Mouse (Mus musculus): Measurements from ENCODE around the gene Tram2.

Gene Tram2

DNA sequence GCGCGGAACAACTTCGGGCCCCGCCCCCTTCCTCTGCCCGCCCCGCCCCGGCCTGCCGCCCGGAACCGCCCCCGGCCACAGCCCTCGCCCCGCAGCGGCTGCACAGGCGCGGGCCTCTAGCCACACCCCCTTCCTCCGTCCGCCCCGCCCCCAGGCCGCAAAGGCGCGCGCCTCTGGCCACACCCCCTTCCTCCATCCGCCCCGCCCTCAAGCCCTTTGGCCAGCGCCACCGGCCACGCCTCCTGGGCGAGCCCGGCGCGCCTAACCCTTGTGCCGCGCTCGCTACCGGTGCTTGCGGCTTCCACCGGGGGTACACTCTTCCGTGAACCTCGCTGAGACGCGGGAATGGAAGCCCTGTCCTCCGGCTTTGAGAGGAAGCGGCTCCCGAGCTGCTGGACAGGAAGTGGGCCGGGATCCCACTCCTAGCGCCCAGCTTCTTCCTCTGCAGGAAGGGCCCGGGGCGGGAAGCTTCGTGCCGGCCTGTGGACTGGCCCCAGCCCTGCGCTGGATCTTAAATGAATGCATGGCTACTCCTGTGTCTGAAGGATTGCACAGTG is at the start of gene Tram2:
Gene Tram2, minus strand, starts transcription at position 13 of the 557 bp plus-strand sequence.
- in situ Hi-C loops (cut with MboI, MseI): no loop called here

DNA sequence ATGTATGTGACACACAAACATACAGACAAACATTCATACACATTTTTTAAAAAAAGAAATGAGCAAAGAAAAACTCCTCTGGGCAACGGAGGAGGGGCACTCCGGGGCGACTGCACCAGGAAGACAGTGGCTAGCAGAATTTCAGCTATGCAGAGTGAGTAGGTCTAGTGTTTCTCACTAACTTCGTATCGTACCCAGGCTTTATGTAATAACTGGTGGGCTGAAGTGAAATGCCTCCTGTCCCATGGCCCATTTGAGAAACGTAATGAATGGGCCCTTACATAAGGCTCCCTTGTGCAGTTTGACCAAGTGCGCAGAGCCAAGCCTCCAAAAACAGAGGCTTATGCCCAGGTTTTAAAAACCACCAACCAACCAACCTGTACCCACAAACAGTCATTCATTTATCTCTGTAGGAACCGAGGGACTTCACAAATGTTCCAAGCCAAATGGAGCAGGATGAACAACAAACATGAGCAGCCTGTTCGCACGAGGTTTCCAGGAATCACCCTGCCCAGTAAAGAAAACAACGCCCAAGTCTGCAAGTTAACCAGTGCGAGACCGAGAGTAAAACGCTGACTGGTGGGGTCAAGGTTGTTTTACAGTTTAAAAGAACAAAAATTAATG is 45.8 kb upstream of the Tram2 start:
- in situ Hi-C loops (cut with MboI, MseI): no loop called here

DNA sequence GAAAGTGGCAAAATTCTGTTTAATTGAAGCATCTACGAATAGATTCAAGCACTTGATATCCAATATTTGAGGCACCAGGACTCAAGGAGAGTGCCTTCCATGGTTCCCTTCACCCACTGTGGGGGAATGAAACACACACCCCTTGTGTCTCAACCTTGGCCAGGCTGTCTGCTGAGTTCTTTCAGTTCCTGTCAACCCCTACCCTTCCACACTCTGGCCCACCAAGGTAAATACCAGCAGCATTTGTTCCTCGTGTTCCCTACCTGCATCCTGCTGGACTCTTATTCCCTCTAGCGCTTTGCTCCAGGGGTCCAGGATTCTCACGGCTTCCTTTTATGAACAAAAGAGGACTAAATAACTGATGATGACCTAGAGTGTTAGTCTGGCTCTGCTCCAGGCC is 24.8 kb upstream of the Tram2 start:
- in situ Hi-C loops (cut with MboI, MseI): no loop called here

DNA sequence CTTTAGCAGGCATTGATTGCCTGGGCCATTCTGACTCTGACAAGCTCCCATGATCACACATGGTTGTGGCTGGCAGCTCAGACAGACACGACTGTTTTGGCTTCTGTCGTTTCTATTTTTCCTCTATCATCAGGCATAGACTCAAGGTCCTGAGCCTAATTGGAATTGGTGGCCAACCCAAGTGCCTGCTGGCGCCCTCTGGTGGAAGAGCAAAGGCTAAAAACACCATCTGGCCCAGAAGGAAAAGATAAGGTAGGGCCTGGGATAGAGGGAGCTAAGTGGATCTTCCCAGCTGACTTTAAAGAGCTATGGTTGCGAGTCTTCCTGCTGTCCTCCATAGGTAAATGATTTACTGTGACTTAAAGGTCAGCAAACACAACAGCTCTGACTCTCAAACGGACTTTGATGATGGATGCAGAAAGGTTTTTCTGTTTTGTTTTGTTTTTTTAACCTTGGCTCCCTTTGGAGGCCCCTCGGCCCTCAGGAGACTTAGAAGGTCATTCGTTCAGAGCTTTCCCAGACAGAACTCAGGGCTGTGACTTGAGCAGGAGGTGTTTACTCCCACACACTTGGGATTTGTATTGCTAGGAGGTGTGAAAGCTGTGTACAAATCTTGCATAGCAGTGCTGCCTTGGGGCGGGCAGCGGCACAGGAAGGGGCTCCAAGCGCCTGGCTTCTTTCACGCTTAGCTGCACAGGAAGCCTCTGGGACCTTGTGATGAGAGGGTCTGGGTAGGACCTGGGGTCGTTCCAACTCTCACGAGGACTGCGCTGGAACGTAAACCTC is 22.4 kb upstream of the Tram2 start:
- in situ Hi-C loops (cut with MboI, MseI): no loop called here

- in situ Hi-C loops (cut with MboI, MseI): no loop called here
Measured at GRCm38 (mm10) chr1:21100726-21101125, 21.7 kb upstream of the Tram2 start.

- in situ Hi-C loops (cut with MboI, MseI): loop anchor here (5.0 kb wide), 2 partner anchors 105 to 160 kb away; no protein-coding TSS in a partner anchor
Measured at GRCm38 (mm10) chr1:21097001-21097989, 18.3 kb upstream of the Tram2 start.

- in situ Hi-C loops (cut with MboI, MseI): loop anchor here (5.0 kb wide), 3 partner anchors 102 to 272 kb away; partner anchors contain the start of gene Mcm3
Measured at GRCm38 (mm10) chr1:21094644-21095215, 15.7 kb upstream of the Tram2 start.

DNA sequence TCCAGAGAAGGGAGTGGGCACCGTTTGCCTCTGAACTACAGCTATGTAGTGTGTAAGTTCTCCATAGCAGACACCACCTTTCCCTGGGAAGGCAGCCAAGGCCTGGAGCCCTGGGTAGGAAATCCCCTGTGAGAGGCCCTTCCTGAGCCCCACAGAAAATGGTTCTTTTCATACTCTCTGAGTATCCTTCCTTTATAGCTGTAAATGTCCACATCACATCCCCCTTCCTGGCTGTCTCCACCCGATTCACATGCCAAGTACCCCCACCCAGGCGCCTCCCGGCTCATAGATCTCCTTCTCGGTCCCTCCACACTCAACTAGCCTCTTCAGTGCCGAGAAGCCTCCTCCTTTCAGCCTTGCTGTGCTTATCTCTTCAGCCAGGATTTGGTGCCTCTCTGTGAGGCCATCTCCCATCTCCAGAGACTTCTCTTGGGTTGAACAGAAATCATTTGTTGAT is 10.7 kb upstream of the Tram2 start:
- in situ Hi-C loops (cut with MboI, MseI): loop anchor here (5.0 kb wide), 1 partner anchor 267 kb away; the partner anchor contains the start of gene Mcm3

- in situ Hi-C loops (cut with MboI, MseI): no loop called here
Measured at GRCm38 (mm10) chr1:21086291-21086690, 7.3 kb upstream of the Tram2 start.

DNA sequence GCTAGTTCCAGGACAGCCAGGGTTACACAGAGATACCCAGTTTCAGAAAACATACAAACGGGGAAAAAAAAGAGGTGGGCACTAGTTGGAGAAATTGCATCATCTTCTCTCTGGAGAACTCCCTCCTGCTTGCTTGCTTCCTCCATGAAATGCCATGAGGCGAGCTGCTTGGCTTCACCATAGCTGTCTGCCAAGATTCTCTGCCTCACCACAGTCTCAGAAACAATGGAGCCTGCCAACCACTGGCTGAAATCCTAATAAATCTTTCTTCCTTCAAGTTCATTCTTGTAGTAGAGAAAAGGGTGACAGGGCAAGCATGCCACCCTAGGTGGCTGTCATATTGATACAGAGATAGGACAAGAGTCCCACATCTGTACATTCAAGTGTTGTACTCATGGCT is 5.6 kb upstream of the Tram2 start:
- in situ Hi-C loops (cut with MboI, MseI): no loop called here

DNA sequence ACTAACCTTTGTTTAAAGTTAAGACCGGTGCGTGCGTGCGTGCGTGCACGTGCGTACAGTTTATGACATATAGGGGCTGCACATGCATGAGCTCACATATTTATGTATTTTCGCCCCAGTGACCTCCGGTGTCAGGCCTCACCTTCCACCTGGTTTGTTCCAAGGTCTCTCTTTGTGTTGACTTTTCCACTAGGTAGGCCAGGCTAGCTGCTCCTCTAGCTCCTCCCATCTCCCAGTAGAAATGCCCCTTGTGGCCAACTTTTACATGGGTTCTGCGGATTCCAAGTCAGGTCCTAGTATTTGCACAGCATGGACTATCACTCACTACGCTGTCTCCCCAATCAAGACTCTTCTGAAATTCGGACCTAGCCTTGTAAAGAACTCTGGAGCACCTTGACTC is 1.3 kb upstream of the Tram2 start:
- in situ Hi-C loops (cut with MboI, MseI): no loop called here

DNA sequence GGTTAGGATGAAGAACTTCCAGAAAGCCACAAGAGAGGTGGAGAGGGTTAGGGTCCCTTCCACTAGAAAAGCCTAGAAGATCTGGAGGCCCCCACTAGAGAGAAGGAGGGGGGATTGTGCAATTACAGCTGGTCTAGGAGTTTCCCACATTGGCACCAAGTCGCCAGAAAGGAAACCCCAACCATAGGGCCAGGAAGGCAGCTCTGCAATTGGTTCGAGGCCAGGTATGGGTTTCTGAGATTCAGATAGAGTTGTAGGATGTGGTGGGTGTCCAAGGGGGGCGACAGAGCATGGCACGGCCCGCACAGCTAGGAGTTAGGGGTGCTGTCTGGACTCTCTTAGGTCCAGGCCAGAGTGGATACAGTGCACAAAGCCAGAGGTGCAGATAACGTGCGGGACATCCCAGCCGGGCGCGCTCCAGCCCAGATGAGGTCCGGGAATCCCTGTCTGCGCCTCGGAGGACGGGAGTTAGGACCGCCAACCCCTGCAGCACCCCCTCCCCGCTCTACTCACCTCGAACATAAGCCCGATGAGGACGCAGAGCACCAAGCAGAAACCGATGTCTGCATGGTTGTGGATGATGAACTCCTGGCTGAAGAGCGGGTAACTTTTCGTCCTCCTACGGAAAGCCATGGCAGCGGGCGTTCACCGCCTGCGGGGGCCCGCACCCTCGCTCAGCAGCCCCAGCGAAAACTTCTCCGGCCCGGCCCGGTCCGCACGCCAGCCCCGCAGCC is 381 bp downstream of the Tram2 start:
- in situ Hi-C loops (cut with MboI, MseI): no loop called here

DNA sequence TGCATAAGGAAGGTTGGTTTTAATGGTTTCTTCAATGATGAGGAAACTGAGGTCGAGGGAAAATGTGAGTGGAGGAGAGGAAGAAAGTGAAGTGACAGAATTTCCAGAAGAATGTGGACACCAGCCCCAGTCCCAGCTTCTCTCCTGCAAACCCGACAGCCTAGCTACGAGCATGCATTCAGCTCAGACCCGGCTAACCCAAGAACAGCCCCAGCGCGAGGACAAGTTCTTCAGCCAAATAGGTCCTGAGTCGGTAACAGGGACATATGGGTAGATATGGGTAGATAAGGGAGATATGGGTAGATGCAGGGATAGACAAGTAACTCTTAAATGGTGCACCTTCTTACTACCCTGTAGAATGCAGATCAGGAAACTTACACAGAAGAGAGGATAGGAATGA is 1.4 kb downstream of the Tram2 start:
- in situ Hi-C loops (cut with MboI, MseI): no loop called here

DNA sequence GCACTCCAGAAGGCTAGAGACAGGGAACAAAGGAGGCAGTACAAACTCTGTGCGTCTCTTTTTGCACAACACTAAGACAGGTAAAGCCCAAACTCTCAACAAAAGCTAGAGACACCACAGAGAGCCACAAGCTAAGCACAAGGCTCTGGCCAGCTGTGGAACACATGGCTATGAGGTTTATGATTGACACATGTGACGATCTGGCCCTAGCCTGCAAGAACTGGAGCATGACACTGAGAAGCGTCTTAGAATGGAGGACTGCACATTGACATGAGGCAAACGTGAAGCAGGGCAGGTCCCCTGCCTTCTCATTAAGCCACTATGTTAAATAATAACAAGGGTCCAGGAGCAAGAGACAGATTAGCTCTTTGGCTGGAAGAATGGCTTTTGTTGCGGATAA is 1.8 kb downstream of the Tram2 start:
- in situ Hi-C loops (cut with MboI, MseI): no loop called here

DNA sequence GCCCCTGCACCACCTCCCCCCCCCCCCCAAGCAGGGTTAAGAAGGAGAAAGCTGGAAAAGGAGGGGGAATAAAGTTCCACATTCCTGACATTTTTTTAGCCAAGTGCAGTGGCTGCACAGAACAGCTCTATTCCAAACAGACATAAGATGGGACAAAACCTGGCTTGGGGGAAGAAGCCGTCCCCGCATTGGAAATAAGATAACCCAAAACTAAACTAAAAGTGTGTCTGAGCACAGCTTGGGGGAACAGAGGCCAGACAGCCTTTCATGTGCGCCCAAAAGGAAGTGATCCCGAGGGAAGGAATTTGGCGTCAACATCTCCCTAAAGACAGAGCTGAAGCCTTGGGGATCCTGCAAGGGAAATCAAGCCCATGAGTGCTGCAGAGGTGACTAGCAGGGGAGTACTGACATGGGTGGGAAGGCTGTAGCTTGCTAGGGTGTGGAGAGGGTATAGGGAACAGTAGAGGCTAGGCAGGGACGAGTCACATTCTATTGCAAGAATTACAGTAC is 3.0 kb downstream of the Tram2 start:
- in situ Hi-C loops (cut with MboI, MseI): no loop called here

DNA sequence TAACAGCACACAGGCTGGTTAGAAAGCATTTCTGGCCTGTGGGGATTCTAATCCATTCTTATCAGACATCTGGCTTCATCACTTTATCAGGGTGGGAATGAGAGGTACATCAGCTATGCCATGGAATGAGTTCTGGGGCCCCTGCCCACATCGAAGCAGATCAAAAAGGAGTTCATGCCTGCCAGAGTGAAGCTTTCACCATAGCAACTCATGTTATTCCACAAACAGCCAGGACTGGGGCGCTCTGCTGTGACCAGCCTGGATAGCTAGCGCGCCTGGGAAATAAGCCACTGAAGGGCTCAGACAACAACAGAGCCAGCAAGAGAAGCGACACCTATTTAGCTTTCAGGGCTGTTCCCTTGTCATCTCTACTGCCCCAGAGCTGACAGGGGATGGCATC is 4.8 kb downstream of the Tram2 start:
- in situ Hi-C loops (cut with MboI, MseI): no loop called here

DNA sequence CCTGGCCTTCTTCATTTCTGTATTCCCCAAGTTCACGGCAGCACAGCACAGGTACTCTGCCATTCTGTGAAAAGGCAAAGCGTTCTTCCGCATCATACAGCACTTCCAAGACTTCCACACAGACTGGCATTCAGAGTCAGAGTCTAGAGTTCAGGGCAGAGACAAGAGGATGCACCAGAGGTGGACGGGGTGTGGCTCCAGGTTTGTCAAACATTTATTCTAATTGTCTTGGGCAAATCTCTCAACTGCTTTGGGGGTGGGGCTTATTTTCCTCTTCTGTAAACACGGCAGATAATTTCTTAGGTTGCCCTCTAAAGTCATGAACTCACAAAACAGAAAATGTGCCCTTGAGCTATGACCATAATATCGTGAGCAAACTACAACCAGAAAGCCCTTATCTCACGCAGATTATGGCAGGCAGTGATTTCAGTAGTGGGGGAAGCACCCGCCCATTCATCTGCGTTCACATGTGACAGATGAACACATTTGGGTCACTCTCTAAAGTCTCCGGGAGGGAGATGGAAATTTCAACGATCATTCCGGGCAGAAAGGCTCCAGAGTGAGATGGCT is 6.1 kb downstream of the Tram2 start:
- in situ Hi-C loops (cut with MboI, MseI): no loop called here

DNA sequence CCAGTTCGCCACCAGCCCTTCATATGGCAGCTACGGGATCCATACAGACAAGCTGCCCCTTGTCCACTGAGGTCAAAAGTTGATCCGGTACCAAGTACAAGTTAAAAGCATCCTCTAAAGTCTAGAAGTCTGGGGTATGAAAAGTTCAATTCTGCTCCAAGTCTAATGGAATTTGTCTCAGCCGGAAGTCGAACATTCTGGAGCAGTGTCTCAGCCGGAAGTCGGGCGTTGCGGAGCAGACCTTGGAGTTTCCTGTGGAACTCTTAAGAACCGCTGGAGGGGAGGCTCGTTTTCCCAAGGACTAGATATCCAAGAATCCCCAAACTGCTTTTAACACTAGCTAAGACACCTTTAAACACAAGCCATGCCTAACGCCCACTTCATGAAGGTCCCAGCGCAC is 8.4 kb downstream of the Tram2 start:
- in situ Hi-C loops (cut with MboI, MseI): no loop called here

GRCm38 (mm10) chr1:21069830-21070522 is 9.1 kb downstream of the Tram2 start:
- in situ Hi-C loops (cut with MboI, MseI): no loop called here

All from T-helper 1 cell (primary cell).